Mouse (Mus musculus) neural tube, embryonic 13.5 days (tissue): ENCODE measurements at regions not wholly inside any gene's neighbourhood (a gene's known extent, or its start where the extent isn't known, plus 50 kb on each side); places are given as distances from the start of the nearest gene placed in this dataset.

Source experiments
- ATAC-seq: fragments of 200-750 bp; cut with Nextera tagmentation; 2 replicates; pipeline ENCODE4 v1.8.0; 2017; ENCODE audit warnings: low read depth, mild to moderate bottlenecking, moderate TSS enrichment, moderate library complexity
- H3K27ac ChIP-seq: fragments of 300-500 bp; sonication (generic); replicated peaks from 2 replicates; pipeline ENCODE4 v1.5.1; 2015; ENCODE audit warnings: moderate library complexity, mild to moderate bottlenecking, inconsistent platforms
- H3K27me3 ChIP-seq: fragments of 300-500 bp; sonication (generic); 2 replicates; pipeline ENCODE4 v1.6.1; 2015; ENCODE audit warnings: mild to moderate bottlenecking, inconsistent platforms
- H3K36me3 ChIP-seq: fragments of 300-500 bp; sonication (generic); 2 replicates; pipeline ENCODE4 v1.6.1; 2015; ENCODE audit warnings: mild to moderate bottlenecking, inconsistent platforms
- H3K4me1 ChIP-seq: fragments of 300-500 bp; sonication (generic); replicated peaks from 2 replicates; pipeline ENCODE4 v1.6.1; 2015; ENCODE audit warnings: inconsistent platforms
- H3K4me2 ChIP-seq: fragments of 300-500 bp; sonication (generic); 2 replicates; pipeline ENCODE4 v1.6.1; 2015; ENCODE audit warnings: inconsistent platforms, mild to moderate bottlenecking, moderate library complexity
- H3K4me3 ChIP-seq: fragments of 300-500 bp; sonication (generic); 2 replicates; pipeline ENCODE4 v1.5.1; 2015; ENCODE audit warnings: mild to moderate bottlenecking, inconsistent platforms
- H3K9ac ChIP-seq: fragments of 300-500 bp; sonication (generic); 2 replicates; pipeline ENCODE4 v1.6.1; 2015; ENCODE audit warnings: moderate library complexity, mild to moderate bottlenecking, inconsistent platforms
- H3K9me3 ChIP-seq: fragments of 300-500 bp; sonication (generic); 2 replicates; pipeline ENCODE4 v1.6.1; 2016; ENCODE audit warnings: inconsistent platforms
- WGBS: fragments of 180-500 bp; shearing (Covaris S2); methylation state at CpG from one replicate; pipeline ENCODE4 v1.1.7; 2015; 5-methylcytosine and 5-hydroxymethylcytosine counted together

DNA sequence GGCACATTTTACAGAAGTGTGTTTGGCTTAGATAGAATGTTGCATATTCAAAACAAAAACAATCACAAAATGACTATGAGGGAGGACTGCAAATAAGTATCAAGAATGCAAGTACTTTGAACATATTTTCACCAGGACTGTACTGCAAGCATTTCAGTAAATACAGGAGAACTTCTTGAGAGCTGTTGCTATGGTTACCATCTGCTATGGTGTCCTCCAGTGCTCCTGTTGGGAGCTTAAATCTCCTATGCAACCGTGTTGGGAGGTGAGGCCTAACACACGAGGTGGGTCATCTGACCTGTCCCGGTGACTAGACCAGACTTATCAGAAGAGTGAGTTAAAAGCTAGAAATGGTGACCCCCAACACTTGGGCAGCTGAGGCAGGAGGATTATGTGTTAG is 253.9 kb downstream of the 1500009L16Rik start:
- H3K27me3 ChIP-seq = no peaks in the 10 kb centered on the region
- WGBS = 39% methylated on average over 3 of the region's 3 CpGs

GRCm38 (mm10) chr10:83979930-83980329 is 257.3 kb downstream of the 1500009L16Rik start:
- no peak overlapping the region for H3K4me3 ChIP-seq
- H3K9ac ChIP-seq = no peak overlapping the region
- no peak for ATAC-seq
- no peaks in the 10 kb centered on the region for H3K36me3 ChIP-seq
- no peaks in the 10 kb centered on the region for H3K27me3 ChIP-seq
- no peaks in the 10 kb centered on the region for H3K9me3 ChIP-seq
- H3K4me2 ChIP-seq = no peak overlapping the region
- peaks cover 2% of the 10 kb centered on the region for H3K4me1 ChIP-seq
- 90% methylated on average over 2 of the region's 2 CpGs for WGBS
- H3K27ac ChIP-seq = no peak overlapping the region

More for the DNA sequence above, 253.9 kb downstream of the 1500009L16Rik start:
- Histone ChIP-seq H3K27ac (no peak overlapping the region), H3K4me2 (no peak overlapping the region), H3K4me3 (no peak overlapping the region), H3K4me1 (no peaks in the 10 kb centered on the region; the same call in 1 of the 2 replicates), H3K36me3 (no peaks in the 10 kb centered on the region), H3K9me3 (no peaks in the 10 kb centered on the region), H3K9ac (no peak overlapping the region)
- ATAC-seq = no peak

DNA sequence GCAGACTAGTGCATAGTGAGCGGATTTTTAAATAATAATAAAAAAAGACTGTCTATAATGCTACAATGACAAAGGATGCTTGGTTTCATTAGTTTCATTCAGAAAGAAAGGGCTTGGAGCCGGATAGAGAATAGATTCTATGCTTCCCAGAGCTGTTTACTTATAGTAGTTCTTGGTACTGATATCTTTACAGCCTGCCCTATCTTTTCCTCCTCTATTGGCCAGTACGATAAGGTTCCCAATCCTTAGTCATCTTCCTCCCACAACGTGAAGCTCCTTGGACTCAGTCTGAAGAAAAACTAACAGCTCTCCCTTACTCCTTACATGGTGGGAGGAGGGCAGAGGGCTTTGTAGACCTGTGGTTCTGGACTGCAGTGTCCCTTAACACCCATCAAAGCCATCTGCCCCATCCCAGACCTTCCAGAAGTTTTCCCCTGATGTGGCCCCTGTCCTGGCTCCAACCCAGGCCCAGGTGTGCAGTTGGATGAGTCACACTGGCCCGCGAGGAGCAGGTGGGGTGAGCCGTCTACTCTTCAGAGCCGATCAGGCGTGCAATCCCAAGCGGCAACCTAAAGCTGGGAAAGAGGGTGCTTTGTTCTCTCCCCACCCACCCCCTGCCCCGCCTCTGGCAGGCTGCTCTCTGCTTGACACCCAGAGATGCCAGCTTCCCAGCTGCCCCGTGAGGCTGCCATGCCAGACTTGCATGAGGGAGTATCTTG is 262.2 kb downstream of the 1500009L16Rik start:
- no peaks in the 10 kb centered on the region for H3K27me3 ChIP-seq
- no peak overlapping the region for H3K4me3 ChIP-seq
- no peaks in the 10 kb centered on the region for H3K9me3 ChIP-seq
- H3K4me1 ChIP-seq = peaks cover 7% of the 10 kb centered on the region
- H3K36me3 ChIP-seq = no peaks in the 10 kb centered on the region
- H3K4me2 ChIP-seq = no peak overlapping the region
- no peak overlapping the region for H3K27ac ChIP-seq
- H3K9ac ChIP-seq = no peak overlapping the region
- peak; percentile 40 for ATAC-seq
- 59% methylated on average over 12 of the region's 12 CpGs for WGBS

DNA sequence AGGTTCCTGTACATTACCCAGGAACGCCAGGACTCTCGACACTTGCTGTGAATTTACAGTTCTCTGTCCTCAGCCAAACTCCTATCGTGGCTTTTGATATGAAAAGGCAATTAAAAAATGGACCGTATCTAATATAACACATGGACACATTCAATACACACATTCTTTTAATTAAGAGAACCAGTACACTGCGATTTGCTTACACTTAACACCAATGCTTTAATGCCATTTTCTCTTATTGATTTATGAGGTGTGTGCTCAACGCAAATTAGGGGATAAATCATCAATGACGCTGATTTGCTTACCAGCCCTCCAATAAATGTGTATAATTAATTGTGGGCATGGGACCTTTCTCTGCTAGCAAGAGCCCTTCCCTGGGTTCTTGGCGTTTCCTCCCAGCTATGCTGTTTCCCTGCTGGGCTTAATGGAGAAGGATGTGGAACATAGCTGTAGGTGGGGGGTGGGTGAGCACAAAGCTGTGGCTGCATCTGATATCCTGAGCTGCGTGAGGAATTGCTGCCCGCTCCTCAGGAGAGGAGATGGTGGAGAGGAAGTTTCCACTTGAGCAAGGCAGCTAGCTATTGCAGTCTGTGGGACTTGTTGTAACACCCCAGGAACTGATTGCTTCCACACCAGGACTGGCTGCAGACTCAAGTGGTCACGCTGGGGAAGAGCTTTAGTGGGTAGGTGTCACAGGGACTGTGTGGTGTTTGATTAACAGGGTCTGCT is 270.1 kb downstream of the 1500009L16Rik start:
- H3K9ac ChIP-seq = no peak overlapping the region
- peak; percentile 74 for ATAC-seq
- H3K4me1 ChIP-seq = peaks cover 9% of the 10 kb centered on the region
- no peak overlapping the region; the same call in 1 of the 2 replicates for H3K4me2 ChIP-seq
- H3K27me3 ChIP-seq = no peaks in the 10 kb centered on the region
- no peaks in the 10 kb centered on the region for H3K9me3 ChIP-seq
- 46% methylated on average over 11 of the region's 11 CpGs for WGBS
- no peak overlapping the region for H3K4me3 ChIP-seq
- H3K27ac ChIP-seq = no peak overlapping the region; the same call in 1 of the 2 replicates
- no peaks in the 10 kb centered on the region for H3K36me3 ChIP-seq

- Histone ChIP-seq H3K9me3 (no peaks in the 10 kb centered on the region), H3K4me3 (no peak overlapping the region), H3K36me3 (no peaks in the 10 kb centered on the region), H3K4me2 (no peak overlapping the region), H3K27ac (no peak overlapping the region), H3K9ac (no peak overlapping the region), H3K27me3 (no peaks in the 10 kb centered on the region), H3K4me1 (peaks cover 9% of the 10 kb centered on the region)
- WGBS = 72% methylated on average over 6 of the region's 6 CpGs
- ATAC-seq = no peak
Observed at GRCm38 (mm10) chr10:83995026-83995600, 272.4 kb downstream of the 1500009L16Rik start.

DNA sequence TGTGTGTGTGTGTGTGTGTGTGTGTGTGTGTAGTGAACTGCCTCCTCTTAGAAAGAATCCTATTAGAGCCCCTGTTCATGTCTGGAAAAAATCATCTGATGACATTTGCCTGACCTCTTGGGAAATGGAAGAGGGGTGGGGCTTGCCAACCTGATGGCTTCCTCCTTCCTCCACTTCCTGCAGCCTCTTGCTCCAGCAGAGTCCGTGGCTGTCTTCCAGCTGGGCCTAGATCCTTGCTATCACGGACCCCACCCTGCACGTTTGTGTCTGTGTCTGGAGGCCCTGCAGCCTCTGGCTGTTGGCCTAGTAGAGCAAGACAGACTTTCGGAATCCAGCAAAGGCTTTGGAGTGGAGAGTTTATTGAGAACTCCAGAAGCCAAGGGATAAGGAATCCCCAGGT is 273.2 kb downstream of the 1500009L16Rik start:
- WGBS = 64% methylated on average over 4 of the region's 4 CpGs
- ATAC-seq = no peak
- H3K9me3 ChIP-seq = no peaks in the 10 kb centered on the region
- H3K27ac ChIP-seq = no peak overlapping the region
- no peaks in the 10 kb centered on the region for H3K36me3 ChIP-seq
- H3K27me3 ChIP-seq = no peaks in the 10 kb centered on the region
- H3K4me1 ChIP-seq = peaks cover 13% of the 10 kb centered on the region
- no peak overlapping the region for H3K4me2 ChIP-seq
- no peak overlapping the region for H3K4me3 ChIP-seq
- no peak overlapping the region for H3K9ac ChIP-seq

- no peak overlapping the region for H3K4me3 ChIP-seq
- no peak for ATAC-seq
- no peak overlapping the region for H3K27ac ChIP-seq
- H3K4me1 ChIP-seq = peaks cover 13% of the 10 kb centered on the region
- no peaks in the 10 kb centered on the region for H3K27me3 ChIP-seq
- 94% methylated on average over 2 of the region's 2 CpGs for WGBS
- no peaks in the 10 kb centered on the region for H3K9me3 ChIP-seq
- H3K36me3 ChIP-seq = no peaks in the 10 kb centered on the region
- no peak overlapping the region for H3K4me2 ChIP-seq
- no peak overlapping the region for H3K9ac ChIP-seq
Observed at GRCm38 (mm10) chr10:83996489-83996888, 273.8 kb downstream of the 1500009L16Rik start.

GRCm38 (mm10) chr10:84000436-84001208 is 278.0 kb downstream of the 1500009L16Rik start:
- H3K4me2 ChIP-seq = no peak overlapping the region
- no peak overlapping the region for H3K27ac ChIP-seq
- no peak overlapping the region for H3K9ac ChIP-seq
- H3K27me3 ChIP-seq = no peaks in the 10 kb centered on the region
- H3K4me1 ChIP-seq = 0 out of 2 replicates have a peak, but pooled peaks cover 4% of the 10 kb centered on the region
- 73% methylated on average over 7 of the region's 7 CpGs for WGBS
- no peak overlapping the region for H3K4me3 ChIP-seq
- H3K36me3 ChIP-seq = no peaks in the 10 kb centered on the region
- no peaks in the 10 kb centered on the region for H3K9me3 ChIP-seq
- ATAC-seq = peak; percentile 27

DNA sequence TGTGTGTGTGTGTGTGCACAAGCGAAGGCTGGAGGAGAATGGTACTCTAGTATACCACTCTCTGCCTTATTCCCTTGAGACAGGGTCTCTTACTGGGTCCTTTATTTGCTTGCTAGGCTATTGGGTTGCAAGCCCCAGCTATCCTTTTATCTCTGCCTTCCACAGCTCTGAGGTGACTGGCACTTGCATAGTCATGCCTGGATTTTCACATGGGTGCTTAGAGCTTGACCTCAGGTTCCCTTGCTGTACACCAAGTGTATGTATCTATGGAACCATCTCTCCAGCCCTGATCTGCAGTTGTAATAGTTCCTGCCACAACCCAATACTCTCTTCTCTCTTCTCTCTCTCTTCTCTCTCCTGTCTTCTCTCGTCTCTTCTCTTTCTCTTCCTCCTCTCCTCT is 280.1 kb downstream of the 1500009L16Rik start:
- Histone ChIP-seq H3K9me3 (no peaks in the 10 kb centered on the region), H3K9ac (no peak overlapping the region), H3K36me3 (no peaks in the 10 kb centered on the region), H3K4me2 (no peak overlapping the region), H3K27ac (no peak overlapping the region), H3K4me1 (0 out of 2 replicates have a peak, but pooled peaks cover 4% of the 10 kb centered on the region), H3K4me3 (no peak overlapping the region), H3K27me3 (no peaks in the 10 kb centered on the region)
- ATAC-seq = no peak
- 82% methylated on average over 2 of the region's 2 CpGs for WGBS

GRCm38 (mm10) chr10:84003601-84004149 is 281.0 kb downstream of the 1500009L16Rik start:
- no peak for ATAC-seq
- 82% methylated on average over 8 of the region's 8 CpGs for WGBS
- no peak overlapping the region for H3K9ac ChIP-seq
- H3K27me3 ChIP-seq = no peaks in the 10 kb centered on the region
- no peak overlapping the region for H3K4me3 ChIP-seq
- H3K4me1 ChIP-seq = 0 out of 2 replicates have a peak, but pooled peaks cover 4% of the 10 kb centered on the region
- no peak overlapping the region for H3K27ac ChIP-seq
- no peaks in the 10 kb centered on the region for H3K36me3 ChIP-seq
- no peak overlapping the region for H3K4me2 ChIP-seq
- no peaks in the 10 kb centered on the region for H3K9me3 ChIP-seq

GRCm38 (mm10) chr10:84008923-84009322 is 286.3 kb downstream of the 1500009L16Rik start:
- no peak overlapping the region for H3K4me3 ChIP-seq
- H3K27ac ChIP-seq = no peak overlapping the region
- no peaks in the 10 kb centered on the region for H3K9me3 ChIP-seq
- no peak overlapping the region for H3K4me2 ChIP-seq
- H3K27me3 ChIP-seq = no peaks in the 10 kb centered on the region
- ATAC-seq = no peak
- 77% methylated on average over 4 of the region's 4 CpGs for WGBS
- H3K4me1 ChIP-seq = 0 out of 2 replicates have a peak, but pooled peaks cover 5% of the 10 kb centered on the region
- H3K9ac ChIP-seq = no peak overlapping the region
- H3K36me3 ChIP-seq = no peaks in the 10 kb centered on the region
